Mouse (Mus musculus): ENCODE data around the gene Filip1. TPM values are rescaled to one million over a fixed set of nuclear protein-coding genes. Genes with fewer than 3 reads are reported as not detected.

Filip1 gene
- polyA plus RNA-seq, 1 experiment from 2014 or later = 11.1 TPM

DNA sequence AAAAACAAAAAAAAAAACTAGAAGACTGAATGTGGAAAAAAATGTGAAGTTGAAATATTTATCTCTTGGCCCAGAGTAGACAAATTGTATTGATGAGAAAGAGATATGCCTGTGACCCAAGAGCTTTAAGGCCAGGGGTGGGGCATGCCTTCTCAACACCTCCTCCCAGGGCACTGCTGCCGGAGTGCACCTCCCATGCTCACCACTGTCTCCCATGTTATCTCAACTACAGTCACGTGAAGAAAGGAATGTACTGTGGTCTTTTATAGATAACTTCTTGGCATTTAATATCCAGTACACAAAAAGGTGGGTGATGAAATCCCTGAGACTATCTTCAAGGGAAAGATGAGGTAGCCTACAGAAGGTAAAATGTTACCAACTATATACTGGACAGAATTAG, 64.7 kb downstream of the Filip1 start:
- no peaks in the 10 kb centered on the region for H3K27me3 ChIP-seq (ENCODE audit: control insufficient read depth, insufficient read depth, low read length)
- no peak overlapping the region for H3K27ac ChIP-seq (ENCODE audit: low read length)
- no peak overlapping the region for H3K9ac ChIP-seq (ENCODE audit: low read length)
- H3K4me1 ChIP-seq (ENCODE audit: control insufficient read depth, insufficient read depth, low read length) = peaks cover 11% of the 10 kb centered on the region; the same call in 1 of the 2 replicates
- no peak overlapping the region for H3K4me3 ChIP-seq (replicated peaks; ENCODE audit: low read length)
- no peak overlapping the region for H3K4me2 ChIP-seq (ENCODE audit: low read depth, low read length)
- H3K9me3 ChIP-seq (replicated peaks; ENCODE audit: control insufficient read depth, low read length) = no peaks in the 10 kb centered on the region
- 48% methylated on average over 2 of the region's 2 CpGs for whole genome bisulfite sequencing
- no peaks in the 10 kb centered on the region for H3K36me3 ChIP-seq (ENCODE audit: control insufficient read depth, insufficient read depth, low read length)
- ATAC-seq (ENCODE audit: insufficient read depth, low FRiP score) = no peak

DNA sequence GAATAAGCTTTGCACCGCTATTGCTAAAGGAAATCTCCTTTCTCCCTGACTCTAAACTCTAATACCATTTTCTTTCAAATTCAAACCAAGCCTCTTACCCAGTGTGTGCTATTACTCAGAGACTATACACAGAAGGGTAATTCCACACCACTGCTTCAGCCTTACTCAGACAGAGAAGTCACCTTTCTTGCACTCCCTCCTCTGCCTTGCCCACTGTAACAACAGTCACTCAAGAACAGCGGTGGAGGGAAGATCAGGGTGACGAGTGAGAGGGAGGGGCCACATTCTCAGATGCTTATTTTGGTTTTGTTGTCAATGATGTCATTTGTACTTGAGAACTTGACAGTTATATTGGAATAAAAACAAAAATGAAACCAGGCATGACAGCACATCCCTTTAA, 65.2 kb downstream of the Filip1 start:
- Histone ChIP-seq H3K4me1 (ENCODE audit: control insufficient read depth, insufficient read depth, low read length) (peaks cover 10% of the 10 kb centered on the region; the same call in 1 of the 2 replicates), H3K4me3 (replicated peaks; ENCODE audit: low read length) (no peak overlapping the region), H3K9ac (ENCODE audit: low read length) (no peak overlapping the region), H3K27me3 (ENCODE audit: control insufficient read depth, insufficient read depth, low read length) (no peaks in the 10 kb centered on the region), H3K9me3 (replicated peaks; ENCODE audit: control insufficient read depth, low read length) (no peaks in the 10 kb centered on the region), H3K36me3 (ENCODE audit: control insufficient read depth, insufficient read depth, low read length) (no peaks in the 10 kb centered on the region), H3K4me2 (ENCODE audit: low read depth, low read length) (no peak overlapping the region), H3K27ac (ENCODE audit: low read length) (no peak overlapping the region)
- no peak for ATAC-seq (ENCODE audit: insufficient read depth, low FRiP score)
- 80% methylated on average over 3 of the region's 3 CpGs for WGBS

DNA sequence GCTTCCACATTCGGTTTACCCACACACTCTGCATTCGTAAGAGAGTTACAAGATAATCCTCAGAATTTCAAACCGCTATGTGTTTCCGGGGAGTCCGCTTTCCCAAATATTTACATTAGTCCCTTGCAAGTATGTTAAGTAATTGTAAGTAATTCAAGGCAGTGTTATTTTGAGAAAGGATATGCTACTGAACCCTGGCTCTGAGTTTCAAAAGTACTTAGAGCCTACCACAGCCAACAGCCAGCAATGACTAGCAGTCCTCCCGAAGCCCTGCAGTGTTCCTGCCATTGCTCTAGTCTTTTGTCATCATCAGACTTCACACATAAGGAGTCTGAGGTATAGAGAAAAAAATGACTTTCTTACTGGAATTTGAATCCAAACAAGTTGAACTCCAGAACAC, 67.8 kb downstream of the Filip1 start:
- no peaks in the 10 kb centered on the region for H3K27me3 ChIP-seq (ENCODE audit: control insufficient read depth, insufficient read depth, low read length)
- 23% methylated on average over 6 of the region's 6 CpGs for WGBS
- H3K9ac ChIP-seq (ENCODE audit: low read length) = no peak overlapping the region
- no peak overlapping the region for H3K4me3 ChIP-seq (replicated peaks; ENCODE audit: low read length)
- no peaks in the 10 kb centered on the region for H3K36me3 ChIP-seq (ENCODE audit: control insufficient read depth, insufficient read depth, low read length)
- peak; percentile 44; the same call in 1 of the 2 replicates for ATAC-seq (ENCODE audit: insufficient read depth, low FRiP score)
- peaks cover 6% of the 10 kb centered on the region; the same call in 1 of the 2 replicates for H3K4me1 ChIP-seq (ENCODE audit: control insufficient read depth, insufficient read depth, low read length)
- H3K4me2 ChIP-seq (ENCODE audit: low read depth, low read length) = 0 out of 2 replicates have a peak overlapping the region, but pooled peaks have one; percentile 16
- H3K27ac ChIP-seq (ENCODE audit: low read length) = peak overlapping the region; percentile 62
- H3K9me3 ChIP-seq (replicated peaks; ENCODE audit: control insufficient read depth, low read length) = no peaks in the 10 kb centered on the region

DNA sequence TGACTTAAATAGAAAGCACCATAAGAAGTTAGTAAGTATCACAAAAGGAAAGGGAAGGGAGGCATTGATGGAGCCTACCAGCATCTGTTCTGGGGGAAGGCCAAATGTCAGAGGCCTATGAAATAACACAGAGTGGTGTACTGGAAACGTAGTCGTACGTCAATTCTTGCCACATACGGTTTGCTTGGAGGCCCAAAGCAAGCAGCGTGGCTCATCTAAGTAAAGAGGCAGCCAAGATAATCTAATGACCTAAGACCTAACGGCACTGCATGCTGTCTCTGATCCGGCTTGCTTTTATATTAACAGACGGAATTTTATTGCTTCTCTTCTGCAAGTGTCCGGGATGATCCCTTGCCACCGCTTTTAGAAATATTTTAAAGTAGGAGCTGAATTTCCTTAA, 68.7 kb downstream of the Filip1 start:
- no peak for ATAC-seq (ENCODE audit: insufficient read depth, low FRiP score)
- Histone ChIP-seq H3K9ac (ENCODE audit: low read length) (no peak overlapping the region; the same call in 1 of the 2 replicates), H3K4me2 (ENCODE audit: low read depth, low read length) (no peak overlapping the region), H3K9me3 (replicated peaks; ENCODE audit: control insufficient read depth, low read length) (no peaks in the 10 kb centered on the region), H3K27me3 (ENCODE audit: control insufficient read depth, insufficient read depth, low read length) (no peaks in the 10 kb centered on the region), H3K4me3 (replicated peaks; ENCODE audit: low read length) (no peak overlapping the region), H3K36me3 (ENCODE audit: control insufficient read depth, insufficient read depth, low read length) (no peaks in the 10 kb centered on the region), H3K27ac (ENCODE audit: low read length) (peak overlapping the region; percentile 49), H3K4me1 (ENCODE audit: control insufficient read depth, insufficient read depth, low read length) (peaks cover 6% of the 10 kb centered on the region; the same call in 1 of the 2 replicates)
- 43% methylated on average over 10 of the region's 10 CpGs for WGBS

DNA sequence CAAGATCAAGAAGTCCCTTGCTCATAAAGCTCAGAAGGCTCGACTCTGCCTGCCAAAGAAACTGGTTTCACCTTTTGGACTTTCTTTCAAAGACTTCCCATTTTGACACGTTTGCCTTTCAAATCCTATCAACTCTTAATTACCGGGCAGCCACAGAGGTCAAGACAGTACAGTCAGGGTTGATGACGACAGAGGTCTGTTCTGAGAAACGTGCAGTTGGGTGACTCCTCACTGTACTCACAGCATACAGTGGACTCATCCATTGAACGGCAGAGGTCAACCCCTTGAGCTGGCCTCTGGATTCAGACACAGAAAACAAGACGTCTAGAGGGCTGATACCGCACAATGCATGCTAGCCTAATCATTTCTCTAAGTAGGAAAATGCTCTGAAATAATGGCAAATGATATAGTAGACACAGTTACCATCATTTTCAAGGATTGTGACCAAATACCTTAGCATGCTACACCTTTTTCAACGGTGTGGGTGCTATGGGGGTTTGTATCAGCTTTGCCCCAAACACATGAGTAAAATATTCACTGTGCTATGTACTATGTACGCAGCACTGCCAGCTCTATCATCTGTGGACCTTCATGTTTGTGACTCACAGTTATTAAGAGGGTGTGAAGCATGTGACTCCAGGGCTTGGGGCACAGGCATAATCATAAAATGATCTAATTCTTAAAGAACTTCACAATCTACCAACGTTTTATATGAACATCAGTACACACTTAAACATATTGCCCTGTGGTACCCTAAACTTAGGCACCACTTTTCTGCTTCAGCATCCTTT, 74.0 kb downstream of the Filip1 start:
- Histone ChIP-seq H3K4me1 (ENCODE audit: control insufficient read depth, insufficient read depth, low read length) (no peaks in the 10 kb centered on the region), H3K36me3 (ENCODE audit: control insufficient read depth, insufficient read depth, low read length) (no peaks in the 10 kb centered on the region), H3K9ac (ENCODE audit: low read length) (no peak overlapping the region), H3K4me3 (replicated peaks; ENCODE audit: low read length) (no peak overlapping the region), H3K27ac (ENCODE audit: low read length) (no peak overlapping the region), H3K9me3 (replicated peaks; ENCODE audit: control insufficient read depth, low read length) (no peaks in the 10 kb centered on the region), H3K4me2 (ENCODE audit: low read depth, low read length) (no peak overlapping the region), H3K27me3 (ENCODE audit: control insufficient read depth, insufficient read depth, low read length) (no peaks in the 10 kb centered on the region)
- no peak for ATAC-seq (ENCODE audit: insufficient read depth, low FRiP score)
- WGBS = 61% methylated on average over 11 of the region's 11 CpGs

DNA sequence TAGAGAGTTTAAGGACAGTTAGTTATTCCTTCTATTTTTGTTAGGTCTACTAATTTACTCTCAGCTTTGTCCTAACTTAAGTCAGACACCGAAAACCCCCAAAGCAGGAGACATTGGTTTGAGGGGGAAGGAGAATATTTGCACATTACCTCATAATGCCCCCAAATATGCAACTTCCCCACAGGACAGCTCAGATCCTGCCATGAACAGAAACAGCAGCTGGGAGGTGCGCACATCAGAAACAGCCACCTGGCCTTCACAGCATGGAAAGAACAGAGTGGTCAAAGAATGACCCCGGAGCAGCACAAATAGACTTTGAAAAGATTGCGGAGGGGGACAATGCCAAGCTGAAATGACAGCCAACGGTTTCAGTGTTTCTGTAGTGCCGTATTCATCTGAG, 75.1 kb downstream of the Filip1 start:
- H3K27ac ChIP-seq (ENCODE audit: low read length) = no peak overlapping the region
- no peaks in the 10 kb centered on the region for H3K9me3 ChIP-seq (replicated peaks; ENCODE audit: control insufficient read depth, low read length)
- no peaks in the 10 kb centered on the region for H3K27me3 ChIP-seq (ENCODE audit: control insufficient read depth, insufficient read depth, low read length)
- no peaks in the 10 kb centered on the region for H3K4me1 ChIP-seq (ENCODE audit: control insufficient read depth, insufficient read depth, low read length)
- H3K4me2 ChIP-seq (ENCODE audit: low read depth, low read length) = no peak overlapping the region
- H3K4me3 ChIP-seq (replicated peaks; ENCODE audit: low read length) = no peak overlapping the region
- H3K9ac ChIP-seq (ENCODE audit: low read length) = no peak overlapping the region
- no peak for ATAC-seq (ENCODE audit: insufficient read depth, low FRiP score)
- 73% methylated on average over 6 of the region's 6 CpGs for WGBS
- H3K36me3 ChIP-seq (ENCODE audit: control insufficient read depth, insufficient read depth, low read length) = no peaks in the 10 kb centered on the region

DNA sequence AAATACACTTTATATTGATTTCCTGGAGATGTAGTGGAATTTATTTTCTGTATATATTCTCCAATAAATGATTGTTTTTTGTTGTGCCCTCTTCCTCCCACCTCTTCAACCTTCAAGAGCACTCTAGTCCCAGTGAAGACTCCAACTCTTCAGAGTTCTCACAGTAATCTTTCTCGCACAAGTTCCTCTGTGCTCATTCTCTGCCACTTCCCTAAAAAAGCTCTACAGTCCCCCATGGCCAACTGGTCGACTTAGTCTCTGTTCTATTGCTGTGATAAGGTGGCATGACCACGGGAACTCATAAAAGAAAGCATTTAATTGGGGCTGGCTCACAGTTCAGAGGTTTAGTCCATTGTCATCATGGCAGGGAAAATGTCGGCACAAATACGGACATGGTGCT, 80.1 kb downstream of the Filip1 start:
- no peaks in the 10 kb centered on the region for H3K36me3 ChIP-seq (ENCODE audit: control insufficient read depth, insufficient read depth, low read length)
- WGBS = 90% methylated on average over 5 of the region's 5 CpGs
- no peaks in the 10 kb centered on the region for H3K4me1 ChIP-seq (ENCODE audit: control insufficient read depth, insufficient read depth, low read length)
- no peak overlapping the region for H3K4me2 ChIP-seq (ENCODE audit: low read depth, low read length)
- no peaks in the 10 kb centered on the region for H3K9me3 ChIP-seq (replicated peaks; ENCODE audit: control insufficient read depth, low read length)
- no peaks in the 10 kb centered on the region for H3K27me3 ChIP-seq (ENCODE audit: control insufficient read depth, insufficient read depth, low read length)
- ATAC-seq (ENCODE audit: insufficient read depth, low FRiP score) = no peak
- H3K27ac ChIP-seq (ENCODE audit: low read length) = no peak overlapping the region
- no peak overlapping the region for H3K4me3 ChIP-seq (replicated peaks; ENCODE audit: low read length)
- no peak overlapping the region for H3K9ac ChIP-seq (ENCODE audit: low read length)

DNA sequence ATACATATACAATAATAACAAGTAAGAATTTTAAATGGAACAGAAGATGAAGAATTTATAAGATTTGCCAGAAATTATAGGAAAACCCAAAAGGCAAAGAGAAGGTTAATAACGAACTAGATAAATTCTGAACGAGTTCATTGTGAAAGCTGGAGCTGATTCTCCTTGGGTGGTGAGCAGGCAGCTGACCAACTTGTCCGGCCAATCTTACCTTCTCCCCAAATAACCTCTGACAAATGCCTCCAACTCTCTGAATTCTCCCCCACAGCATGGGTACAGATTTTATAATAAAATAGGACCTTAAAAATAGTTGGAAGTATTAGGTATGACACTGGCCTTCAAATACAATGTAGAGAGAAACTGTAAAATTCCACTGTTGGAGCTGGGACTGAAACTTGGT, 84.6 kb downstream of the Filip1 start:
- Histone ChIP-seq H3K9me3 (replicated peaks; ENCODE audit: control insufficient read depth, low read length) (no peaks in the 10 kb centered on the region), H3K9ac (ENCODE audit: low read length) (no peak overlapping the region), H3K4me1 (ENCODE audit: control insufficient read depth, insufficient read depth, low read length) (no peaks in the 10 kb centered on the region), H3K36me3 (ENCODE audit: control insufficient read depth, insufficient read depth, low read length) (no peaks in the 10 kb centered on the region), H3K4me3 (replicated peaks; ENCODE audit: low read length) (no peak overlapping the region), H3K27me3 (ENCODE audit: control insufficient read depth, insufficient read depth, low read length) (no peaks in the 10 kb centered on the region), H3K27ac (ENCODE audit: low read length) (no peak overlapping the region), H3K4me2 (ENCODE audit: low read depth, low read length) (no peak overlapping the region)
- 85% methylated on average over 3 of the region's 3 CpGs for WGBS
- no peak for ATAC-seq (ENCODE audit: insufficient read depth, low FRiP score)

DNA sequence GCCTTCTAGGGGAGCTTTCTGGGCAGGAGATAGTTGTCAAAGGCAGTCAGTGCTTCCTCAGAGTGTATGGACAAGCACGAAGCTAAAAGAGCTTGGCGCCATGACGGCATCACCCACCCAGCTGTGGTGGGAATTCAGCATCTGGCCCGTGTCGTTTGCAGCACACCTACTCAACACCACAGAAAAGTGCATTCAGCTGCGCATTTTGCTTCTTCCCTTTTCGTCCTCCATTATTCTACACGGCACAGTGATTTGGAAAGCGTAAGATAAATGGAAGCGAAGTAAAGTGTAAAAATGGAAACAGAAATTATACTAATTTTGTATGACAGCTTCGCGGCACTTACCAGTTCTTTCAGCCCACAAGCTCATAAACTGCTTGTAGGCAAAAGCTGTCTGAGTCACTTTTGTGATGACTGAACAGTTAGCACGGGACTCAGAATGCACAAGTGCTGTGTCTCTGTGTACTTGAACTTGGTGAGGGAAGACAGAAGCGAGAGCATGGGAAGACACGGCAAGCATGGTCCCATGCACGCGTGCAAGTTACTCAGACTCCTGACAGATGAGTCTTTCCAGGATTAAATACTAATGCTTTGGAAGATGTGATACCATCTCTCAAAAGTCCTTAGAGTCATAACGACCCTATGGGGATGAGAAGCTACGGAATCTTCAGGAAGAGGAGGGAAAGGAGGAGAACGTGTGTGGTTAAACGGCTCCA, 85.3 kb downstream of the Filip1 start:
- H3K36me3 ChIP-seq (ENCODE audit: control insufficient read depth, insufficient read depth, low read length) = no peaks in the 10 kb centered on the region
- peak overlapping the region; percentile 34; the same call in 1 of the 2 replicates for H3K27ac ChIP-seq (ENCODE audit: low read length)
- H3K4me1 ChIP-seq (ENCODE audit: control insufficient read depth, insufficient read depth, low read length) = no peaks in the 10 kb centered on the region
- H3K27me3 ChIP-seq (ENCODE audit: control insufficient read depth, insufficient read depth, low read length) = no peaks in the 10 kb centered on the region
- H3K9ac ChIP-seq (ENCODE audit: low read length) = no peak overlapping the region
- ATAC-seq (ENCODE audit: insufficient read depth, low FRiP score) = no peak
- no peaks in the 10 kb centered on the region for H3K9me3 ChIP-seq (replicated peaks; ENCODE audit: control insufficient read depth, low read length)
- WGBS = 80% methylated on average over 21 of the region's 21 CpGs
- no peak overlapping the region for H3K4me3 ChIP-seq (replicated peaks; ENCODE audit: low read length)
- no peak overlapping the region for H3K4me2 ChIP-seq (ENCODE audit: low read depth, low read length)
